Mouse (Mus musculus): Measurements from ENCODE around the gene Odf3. TPM values are rescaled to one million over a fixed set of nuclear protein-coding genes. Genes with fewer than 3 reads are reported as not detected.

The Odf3 gene
- total and polyA plus RNA-seq, 3 experiments = 0.11 TPM; not detected in 2

DNA sequence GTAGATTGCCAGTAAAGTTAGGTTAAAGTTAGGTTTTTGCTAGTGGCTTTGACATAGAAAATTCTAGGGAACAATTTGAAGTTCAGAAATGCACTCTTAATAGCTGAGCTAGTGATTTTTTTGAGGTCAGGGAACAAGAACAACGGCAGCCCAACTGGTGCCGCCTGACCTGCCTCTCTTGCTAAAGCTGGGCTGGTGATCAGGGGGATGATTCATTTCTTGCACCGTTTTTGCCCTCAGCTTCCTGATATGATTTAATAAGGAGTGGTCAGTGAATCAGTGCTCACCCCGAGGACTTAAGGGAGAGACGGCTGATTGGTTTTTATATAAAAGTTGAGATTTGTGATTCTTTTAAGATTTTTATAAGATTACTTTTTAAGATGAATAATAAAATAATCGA lies 16.2 kb upstream of the Odf3 start:
- TF ChIP-seq GATA1 (IDR thresholded peaks at IDR 0.05; ENCODE audit: borderline replicate concordance, low read length) (no peak), TAL1 (conservative IDR thresholded peaks at IDR 0.05; ENCODE audit: low read depth, low read length) (no peak), GATA2 (IDR thresholded peaks at IDR 0.05; ENCODE audit: borderline replicate concordance, low read depth, low read length) (no peak), CTCF (IDR thresholded peaks at IDR 0.05; ENCODE audit: low read depth, low read length) (no peak), POLR2AphosphoS5 (IDR thresholded peaks at IDR 0.05; ENCODE audit: insufficient replicate concordance, low read depth, low read length) (no peak)
- H3K4me3 ChIP-seq (ENCODE audit: low read depth, low read length) = no peak overlapping the region
- no peak for ATAC-seq (ENCODE audit: extremely low read depth, insufficient number of reproducible peaks, low FRiP score, poor library complexity, severe bottlenecking)
- peaks cover 2% of the 10 kb centered on the region; the same call in 1 of the 2 replicates for H3K4me1 ChIP-seq (ENCODE audit: insufficient read depth, low read depth, low read length)
- H3K27me3 ChIP-seq (ENCODE audit: insufficient read depth, low read length) = peaks cover 31% of the 10 kb centered on the region
- no peak for DNase-seq (ENCODE audit: low spot score)
- H3K36me3 ChIP-seq (replicated peaks) = no peaks in the 10 kb centered on the region
- H3K9me3 ChIP-seq (replicated peaks) = no peaks in the 10 kb centered on the region

DNA sequence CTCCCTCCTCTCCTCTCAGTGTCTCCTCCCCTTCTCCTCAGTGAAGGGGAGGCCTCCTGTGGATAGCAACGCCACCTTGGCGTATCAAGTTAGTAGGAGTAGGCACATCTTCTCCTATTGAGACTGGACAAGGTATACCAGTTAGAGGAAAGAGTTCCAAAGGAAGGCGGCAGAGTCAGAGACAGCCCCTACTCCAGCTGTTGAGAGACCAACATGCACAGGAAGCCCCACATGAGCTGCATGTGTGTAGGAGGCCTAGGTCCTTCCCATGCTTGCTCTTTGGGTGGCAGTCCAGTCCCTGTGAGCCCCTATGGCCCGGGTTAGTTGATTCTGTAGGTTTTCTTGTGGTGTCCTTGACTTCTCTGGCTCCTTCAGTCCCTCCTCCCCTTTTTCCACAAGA lies 14.3 kb upstream of the Odf3 start:
- Histone ChIP-seq H3K27me3 (ENCODE audit: insufficient read depth, low read length) (peaks cover 36% of the 10 kb centered on the region), H3K36me3 (replicated peaks) (no peaks in the 10 kb centered on the region), H3K4me1 (ENCODE audit: insufficient read depth, low read depth, low read length) (no peaks in the 10 kb centered on the region; the same call in 1 of the 2 replicates), H3K9me3 (replicated peaks) (no peaks in the 10 kb centered on the region), H3K4me3 (ENCODE audit: low read depth, low read length) (no peak overlapping the region)
- no peak for DNase-seq (ENCODE audit: low spot score)
- ATAC-seq (ENCODE audit: extremely low read depth, insufficient number of reproducible peaks, low FRiP score, poor library complexity, severe bottlenecking) = no peak
- TF ChIP-seq GATA1 (IDR thresholded peaks at IDR 0.05; ENCODE audit: borderline replicate concordance, low read length) (no peak), TAL1 (conservative IDR thresholded peaks at IDR 0.05; ENCODE audit: low read depth, low read length) (no peak), POLR2AphosphoS5 (IDR thresholded peaks at IDR 0.05; ENCODE audit: insufficient replicate concordance, low read depth, low read length) (no peak), CTCF (IDR thresholded peaks at IDR 0.05; ENCODE audit: low read depth, low read length) (no peak), GATA2 (IDR thresholded peaks at IDR 0.05; ENCODE audit: borderline replicate concordance, low read depth, low read length) (no peak)

DNA sequence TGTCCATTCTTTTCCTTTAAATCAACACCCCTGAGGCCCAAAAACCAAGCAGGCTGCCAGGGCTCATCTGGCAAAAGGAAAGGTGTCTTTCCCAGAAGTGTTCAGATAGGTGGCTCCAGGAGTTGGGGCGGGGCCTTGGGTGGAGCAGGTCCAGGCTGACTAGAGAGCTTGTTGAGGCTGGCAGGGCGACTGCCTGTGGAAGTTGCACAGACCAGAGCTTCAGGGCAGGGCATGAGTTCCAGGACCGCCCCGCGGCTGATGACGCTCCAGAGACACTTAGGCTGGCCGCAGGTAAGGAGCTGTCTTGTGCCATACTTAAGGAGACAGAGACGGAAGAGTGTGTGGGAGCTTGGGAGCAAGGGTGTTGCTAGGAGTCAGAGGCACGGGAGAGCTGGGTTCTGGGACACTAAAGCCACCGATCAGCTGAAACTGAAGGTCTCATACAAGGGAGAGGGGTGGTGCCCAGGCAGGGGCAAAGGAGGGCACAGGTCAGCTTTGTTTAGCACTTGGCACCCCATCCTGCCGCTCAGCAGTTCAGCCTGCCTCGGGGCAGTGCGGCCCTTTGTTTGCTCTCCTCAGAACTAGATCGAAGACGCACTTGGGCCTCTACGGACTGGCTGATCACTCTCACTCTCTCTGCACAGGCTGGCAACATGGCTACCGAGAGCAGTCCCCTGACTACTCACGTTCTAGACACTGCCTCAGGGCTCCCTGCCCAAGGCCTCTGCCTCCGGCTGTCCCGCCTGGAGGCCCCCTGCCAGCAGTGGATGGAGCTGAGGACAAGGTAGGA lies 12.4 kb upstream of the Odf3 start, which contains the start of gene Urah:
TSS of gene Urah (plus strand) at position 51 of the 790 bp plus-strand sequence.
- Histone ChIP-seq H3K4me3 (ENCODE audit: low read depth, low read length) (no peak within 1 kb of the TSS), H3K36me3 (replicated peaks) (no peaks in the 10 kb centered on the region), H3K27me3 (ENCODE audit: insufficient read depth, low read length) (peaks cover 45% of the 10 kb centered on the region), H3K4me1 (ENCODE audit: insufficient read depth, low read depth, low read length) (no peaks in the 10 kb centered on the region; the same call in 1 of the 2 replicates), H3K9me3 (replicated peaks) (no peaks in the 10 kb centered on the region)
- ATAC-seq (ENCODE audit: extremely low read depth, insufficient number of reproducible peaks, low FRiP score, poor library complexity, severe bottlenecking) (no peak), DNase-seq (ENCODE audit: low spot score) (no peak)
- TF ChIP-seq GATA1 (IDR thresholded peaks at IDR 0.05; ENCODE audit: borderline replicate concordance, low read length) (no peak), GATA2 (IDR thresholded peaks at IDR 0.05; ENCODE audit: borderline replicate concordance, low read depth, low read length) (no peak), CTCF (IDR thresholded peaks at IDR 0.05; ENCODE audit: low read depth, low read length) (no peak), TAL1 (conservative IDR thresholded peaks at IDR 0.05; ENCODE audit: low read depth, low read length) (no peak), POLR2AphosphoS5 (IDR thresholded peaks at IDR 0.05; ENCODE audit: insufficient replicate concordance, low read depth, low read length) (no peak)

DNA sequence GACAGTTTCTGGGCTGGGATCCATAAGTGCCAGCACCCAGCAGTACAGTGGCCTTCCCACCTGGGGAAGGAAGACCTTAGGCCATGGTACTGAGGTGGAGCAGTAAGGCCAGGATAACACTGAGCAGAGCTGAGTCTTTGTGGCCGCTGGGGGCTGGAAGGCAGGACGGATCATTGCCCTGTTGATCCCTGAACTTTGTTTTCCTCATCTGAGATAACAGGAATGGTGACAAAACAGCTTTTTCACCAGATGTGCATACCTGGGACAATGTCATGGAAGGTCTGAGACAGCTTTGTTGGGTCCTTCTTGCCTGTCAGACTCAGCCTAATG lies 11.9 kb upstream of the Odf3 start:
- Histone ChIP-seq H3K27me3 (ENCODE audit: insufficient read depth, low read length) (peaks cover 46% of the 10 kb centered on the region), H3K36me3 (replicated peaks) (no peaks in the 10 kb centered on the region)

DNA sequence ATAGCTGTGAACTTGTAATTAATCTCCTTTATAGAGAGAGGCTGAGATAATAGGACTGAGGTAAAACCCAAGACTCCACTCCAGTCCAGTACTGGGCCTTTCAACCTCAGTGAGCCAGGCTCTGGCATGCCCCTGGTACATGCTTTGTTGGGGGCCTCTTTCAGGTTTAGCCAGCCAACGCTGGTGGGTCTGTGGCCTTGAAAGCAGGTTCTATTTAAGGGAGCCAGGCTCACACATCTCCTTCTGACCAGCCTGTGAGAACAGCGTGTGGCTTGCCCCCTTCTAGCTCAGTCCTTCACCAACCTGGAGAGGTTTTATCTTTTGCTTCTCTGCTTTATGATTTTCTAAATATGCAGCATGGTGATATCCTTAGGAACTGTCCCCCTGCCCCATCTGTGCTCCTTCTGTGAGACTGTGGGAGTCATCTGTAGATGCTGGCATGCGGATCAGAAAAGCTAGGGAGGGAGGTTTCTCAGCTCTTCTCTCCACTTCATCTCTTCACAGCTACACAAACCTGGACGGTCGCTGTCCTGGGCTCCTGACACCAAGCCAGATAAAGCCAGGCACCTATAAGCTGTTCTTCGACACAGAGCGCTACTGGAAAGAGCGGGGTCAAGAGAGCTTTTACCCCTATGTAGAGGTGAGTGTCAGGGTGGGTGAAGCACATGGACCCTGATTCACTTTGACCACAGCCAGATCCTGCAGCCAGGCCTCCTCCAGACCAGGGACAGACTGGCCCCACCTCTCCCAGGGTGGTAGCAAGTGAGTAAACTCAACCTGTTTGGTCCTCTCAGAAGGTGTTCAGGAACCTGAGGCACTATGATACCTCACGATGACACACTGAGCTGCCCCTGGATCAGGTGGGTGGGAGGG lies 11.1 kb upstream of the Odf3 start:
- Histone ChIP-seq H3K4me3 (ENCODE audit: low read depth, low read length) (no peak overlapping the region), H3K27me3 (ENCODE audit: insufficient read depth, low read length) (peaks cover 49% of the 10 kb centered on the region), H3K36me3 (replicated peaks) (no peaks in the 10 kb centered on the region), H3K4me1 (ENCODE audit: insufficient read depth, low read depth, low read length) (no peaks in the 10 kb centered on the region; the same call in 1 of the 2 replicates), H3K9me3 (replicated peaks) (no peaks in the 10 kb centered on the region)
- DNase-seq (ENCODE audit: low spot score) = no peak
- TF ChIP-seq GATA2 (IDR thresholded peaks at IDR 0.05; ENCODE audit: borderline replicate concordance, low read depth, low read length) (no peak), CTCF (IDR thresholded peaks at IDR 0.05; ENCODE audit: low read depth, low read length) (no peak), POLR2AphosphoS5 (IDR thresholded peaks at IDR 0.05; ENCODE audit: insufficient replicate concordance, low read depth, low read length) (no peak), TAL1 (conservative IDR thresholded peaks at IDR 0.05; ENCODE audit: low read depth, low read length) (no peak), GATA1 (IDR thresholded peaks at IDR 0.05; ENCODE audit: borderline replicate concordance, low read length) (no peak)
- no peak for ATAC-seq (ENCODE audit: extremely low read depth, insufficient number of reproducible peaks, low FRiP score, poor library complexity, severe bottlenecking)

More for the DNA sequence above, 11.9 kb upstream of the Odf3 start:
- TF ChIP-seq POLR2AphosphoS5 (IDR thresholded peaks at IDR 0.05; ENCODE audit: insufficient replicate concordance, low read depth, low read length) (no peak), TAL1 (conservative IDR thresholded peaks at IDR 0.05; ENCODE audit: low read depth, low read length) (no peak), CTCF (IDR thresholded peaks at IDR 0.05; ENCODE audit: low read depth, low read length) (no peak), GATA2 (IDR thresholded peaks at IDR 0.05; ENCODE audit: borderline replicate concordance, low read depth, low read length) (no peak), GATA1 (IDR thresholded peaks at IDR 0.05; ENCODE audit: borderline replicate concordance, low read length) (no peak)
- Histone ChIP-seq H3K4me1 (ENCODE audit: insufficient read depth, low read depth, low read length) (no peaks in the 10 kb centered on the region; the same call in 1 of the 2 replicates), H3K4me3 (ENCODE audit: low read depth, low read length) (no peak overlapping the region), H3K9me3 (replicated peaks) (no peaks in the 10 kb centered on the region)
- no peak for ATAC-seq (ENCODE audit: extremely low read depth, insufficient number of reproducible peaks, low FRiP score, poor library complexity, severe bottlenecking)
- DNase-seq (ENCODE audit: low spot score) = no peak

DNA sequence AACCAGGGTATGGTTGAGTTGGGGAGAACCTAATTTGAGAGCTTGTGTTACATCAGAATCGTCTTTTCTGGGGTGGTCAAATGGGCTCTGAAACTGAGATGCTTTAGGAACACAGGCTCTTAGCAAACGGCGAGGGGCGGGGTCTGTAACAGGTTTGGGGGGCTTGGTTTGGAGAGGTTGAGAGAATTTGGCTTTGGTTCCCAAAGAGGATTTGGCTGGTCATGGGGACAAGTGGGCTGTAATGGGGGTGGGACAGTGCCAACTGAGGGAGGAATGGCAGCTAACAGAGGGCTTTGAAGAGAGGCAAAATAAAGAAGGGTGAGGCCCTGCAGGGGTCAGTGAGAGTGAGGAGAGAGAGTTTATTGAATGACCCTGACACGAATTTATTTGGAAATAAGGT lies 8.0 kb upstream of the Odf3 start:
- Histone ChIP-seq H3K9me3 (replicated peaks) (no peaks in the 10 kb centered on the region), H3K36me3 (replicated peaks) (no peaks in the 10 kb centered on the region), H3K4me3 (ENCODE audit: low read depth, low read length) (no peak overlapping the region), H3K4me1 (ENCODE audit: insufficient read depth, low read depth, low read length) (no peaks in the 10 kb centered on the region; the same call in 1 of the 2 replicates), H3K27me3 (ENCODE audit: insufficient read depth, low read length) (peaks cover 54% of the 10 kb centered on the region)
- TF ChIP-seq POLR2AphosphoS5 (IDR thresholded peaks at IDR 0.05; ENCODE audit: insufficient replicate concordance, low read depth, low read length) = no peak
- TF ChIP-seq GATA1 (IDR thresholded peaks at IDR 0.05; ENCODE audit: borderline replicate concordance, low read length) = no peak
- TF ChIP-seq TAL1 (conservative IDR thresholded peaks at IDR 0.05; ENCODE audit: low read depth, low read length) = no peak
- TF ChIP-seq CTCF (IDR thresholded peaks at IDR 0.05; ENCODE audit: low read depth, low read length) = no peak
- ATAC-seq (ENCODE audit: extremely low read depth, insufficient number of reproducible peaks, low FRiP score, poor library complexity, severe bottlenecking) = no peak
- DNase-seq (ENCODE audit: low spot score) = no peak
